Mouse (Mus musculus): ENCODE measurements around the gene A930009A15Rik.

A930009A15Rik gene

DNA sequence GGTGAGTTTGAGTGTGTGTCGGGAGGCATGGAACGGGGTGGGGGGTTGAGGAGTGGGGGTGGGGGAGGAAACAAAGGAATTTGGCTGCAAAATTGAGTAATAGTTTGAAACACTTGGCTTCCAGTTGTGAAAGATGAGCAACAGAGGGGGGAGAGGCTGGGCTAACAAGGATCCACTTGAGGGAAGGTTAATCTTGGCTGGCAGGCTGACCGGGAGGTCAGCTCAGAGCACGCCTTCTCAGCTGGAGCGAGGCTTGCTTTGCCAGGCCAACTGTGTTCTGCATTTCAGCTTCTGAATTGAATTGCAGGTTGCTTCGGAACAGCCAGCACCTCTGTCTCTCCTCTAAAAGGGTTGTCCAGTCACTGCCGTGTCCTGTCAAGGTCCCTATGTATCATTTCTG lies 9.7 kb downstream of the A930009A15Rik start:
- no peak for DNase-seq (ENCODE audit: low read depth, low spot score)

DNA sequence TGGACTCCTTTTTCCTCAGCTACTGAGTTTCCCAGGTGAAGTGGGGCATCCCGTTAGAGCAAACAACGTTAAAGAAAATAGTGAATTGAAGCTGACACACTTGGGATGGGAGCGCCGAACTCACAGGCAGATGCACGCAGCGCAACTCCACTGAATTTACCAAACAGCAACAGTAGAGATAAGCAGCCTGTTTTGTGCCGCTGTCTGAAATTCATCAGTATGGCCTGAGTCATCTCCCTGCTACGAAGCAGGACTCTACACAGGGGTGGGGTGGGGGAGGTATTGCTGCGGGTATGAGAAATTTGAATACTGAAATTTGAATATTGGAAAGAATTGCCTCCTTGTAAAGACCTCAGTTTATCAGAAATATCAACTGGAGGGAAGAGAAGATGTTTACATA lies 12.2 kb downstream of the A930009A15Rik start:
- DNase-seq (ENCODE audit: low read depth, low spot score), result no peak

DNA sequence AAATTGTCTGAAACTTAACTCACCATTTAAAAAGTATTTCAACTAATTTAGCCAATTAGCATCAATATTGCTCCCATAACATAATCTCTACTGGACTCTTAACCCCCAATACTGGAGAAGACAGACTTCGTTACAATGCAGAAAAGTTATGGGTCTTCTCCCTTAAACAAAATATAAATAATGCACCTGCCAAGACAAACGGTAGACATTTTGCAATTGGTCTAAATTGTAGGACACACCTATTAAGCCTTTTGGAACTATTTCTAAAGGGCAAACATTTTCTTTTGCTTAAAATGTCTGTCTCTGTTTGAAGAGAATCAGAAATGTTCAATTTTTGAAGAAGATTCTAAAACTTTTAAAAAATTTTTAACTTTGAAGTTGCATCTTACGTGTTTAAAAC lies 13.3 kb downstream of the A930009A15Rik start:
- DNase-seq (ENCODE audit: low read depth, low spot score), result no peak

DNA sequence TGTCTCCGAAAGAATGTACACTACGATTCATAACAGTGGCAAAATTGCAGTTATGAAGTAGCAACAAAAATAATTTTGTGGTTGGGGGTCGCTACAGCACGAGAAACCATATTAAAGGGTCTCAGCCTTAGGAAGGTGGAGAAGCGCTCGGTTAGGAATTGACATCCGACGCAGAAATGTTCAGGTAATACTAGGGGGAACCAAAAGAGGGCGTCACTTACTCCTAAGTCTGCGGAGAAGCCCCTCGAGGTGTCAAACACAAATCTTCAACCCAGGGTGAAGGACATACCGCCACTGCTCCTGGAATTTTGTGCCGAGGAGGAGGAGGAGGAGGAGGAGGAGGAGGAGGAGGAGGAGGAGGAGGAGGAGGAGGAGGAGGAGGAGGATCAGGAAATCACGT lies 14.9 kb downstream of the A930009A15Rik start:
- peak; percentile 29 for DNase-seq (ENCODE audit: low read depth, low spot score)

DNA sequence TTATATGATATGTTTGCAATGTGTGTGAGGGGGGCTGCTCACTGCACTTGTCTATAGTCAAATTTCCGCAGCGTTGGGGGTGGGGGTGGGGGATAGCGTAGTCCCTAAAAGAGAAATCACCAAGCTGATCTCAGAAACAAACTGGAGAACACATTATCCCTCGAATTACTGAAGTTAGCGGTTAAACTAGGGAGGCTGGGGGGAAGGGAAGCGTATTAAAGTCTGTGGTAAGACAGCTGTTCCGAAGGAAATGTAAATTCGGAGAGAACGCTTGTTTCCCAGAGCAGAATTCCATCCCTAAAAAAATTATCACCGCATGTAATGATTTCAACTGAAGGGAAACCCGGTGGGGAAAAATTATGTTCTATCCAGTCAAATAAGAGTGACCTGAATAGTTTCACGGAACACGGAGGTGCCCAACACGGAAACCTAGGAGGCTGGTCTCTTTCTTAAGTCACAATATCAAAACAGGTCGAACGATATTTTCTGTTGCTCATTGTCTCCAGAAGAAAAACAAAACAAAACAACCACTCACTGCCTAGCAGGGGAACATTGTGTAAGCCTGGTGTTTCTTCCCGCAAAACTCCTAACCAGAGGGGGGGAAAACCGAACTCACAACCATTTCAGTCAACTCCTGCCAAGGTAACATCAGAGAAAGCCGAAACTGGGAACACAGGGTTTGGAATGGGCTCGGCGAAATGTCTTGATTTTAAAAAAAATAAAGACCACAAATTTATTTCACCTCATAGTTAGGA lies 15.9 kb downstream of the A930009A15Rik start:
- DNase-seq (ENCODE audit: low read depth, low spot score), result peak; percentile 8

DNA sequence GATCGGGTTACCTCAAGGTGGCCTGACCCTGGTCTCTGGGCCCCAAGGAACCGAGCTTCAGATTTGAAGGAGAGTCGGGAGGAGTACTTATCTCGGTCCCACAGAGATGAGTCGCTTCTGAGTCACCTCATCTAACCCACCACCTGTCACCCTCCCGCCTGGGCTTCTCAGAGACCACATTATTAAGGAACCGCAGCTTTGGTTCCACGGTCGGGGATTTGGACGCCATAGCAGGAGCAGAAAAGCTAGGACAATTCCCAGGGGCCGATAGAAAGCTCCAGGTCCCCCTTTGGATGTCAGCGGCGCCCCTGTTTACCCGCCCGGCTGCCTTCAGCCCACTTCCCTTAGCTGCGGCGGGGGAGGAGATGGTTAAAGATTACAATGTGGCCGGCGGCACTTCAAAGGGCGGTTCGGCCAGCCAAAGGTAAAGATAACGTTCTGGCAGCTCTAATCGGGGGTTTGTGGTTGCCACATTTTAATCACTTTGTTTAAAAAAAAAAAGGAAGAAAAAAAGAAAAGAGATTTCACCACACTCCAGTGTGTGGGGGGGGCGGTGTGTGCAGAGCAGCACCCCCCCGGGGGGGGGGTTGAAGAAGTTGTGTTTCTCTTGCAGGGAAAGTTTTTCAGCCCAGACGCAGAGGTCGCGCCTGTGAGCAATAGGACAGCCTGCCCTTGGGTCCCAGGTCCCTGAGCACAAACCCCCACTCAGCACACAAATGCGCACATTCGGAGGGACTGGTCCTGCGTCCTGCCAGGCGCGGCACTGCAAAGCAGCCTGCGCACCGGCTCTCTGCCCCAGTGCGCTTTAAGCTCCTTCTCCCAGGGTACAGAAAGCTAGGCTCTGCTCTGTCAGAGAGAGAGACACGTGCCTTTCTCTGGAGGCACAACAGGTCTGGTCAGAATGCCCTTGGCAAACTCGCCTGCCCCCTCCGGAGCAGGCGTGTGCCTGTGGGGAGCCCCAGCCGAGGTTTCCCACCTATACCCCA lies 16.8 kb downstream of the A930009A15Rik start:
- DNase-seq (ENCODE audit: low read depth, low spot score), result peak; percentile 43

DNA sequence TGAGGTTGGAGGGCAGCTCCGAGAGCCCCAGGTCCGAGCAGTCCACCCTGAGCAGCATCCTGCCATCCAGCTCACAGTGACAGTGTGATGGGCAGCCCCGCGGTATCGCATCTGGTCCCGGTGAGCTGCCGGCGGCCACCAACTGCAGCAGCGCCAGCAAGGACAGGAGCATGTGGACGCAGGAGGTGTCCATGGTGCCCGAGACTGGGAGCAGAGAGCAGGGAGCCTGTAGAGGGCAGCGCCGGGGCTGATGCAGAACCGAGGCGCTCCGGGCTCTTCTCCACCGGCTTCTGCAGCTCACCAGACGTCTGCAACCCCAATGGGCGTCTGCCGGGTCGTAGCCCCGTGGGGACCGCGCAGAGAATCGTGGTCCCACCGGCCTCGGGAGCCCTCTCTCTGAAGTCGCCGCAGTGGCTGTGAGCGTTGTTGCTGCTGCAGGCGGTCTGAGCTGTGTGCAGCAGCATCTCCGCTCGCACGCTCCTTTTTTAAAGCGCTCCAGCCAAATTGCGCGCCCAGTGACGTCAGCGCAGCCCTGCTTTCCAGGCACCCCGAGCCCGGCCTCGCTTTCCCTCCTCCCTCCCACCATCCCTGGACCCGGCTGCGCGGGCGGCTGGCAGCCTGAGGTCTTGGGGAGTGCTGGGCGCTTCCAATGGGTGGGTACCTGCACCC lies 17.6 kb downstream of the A930009A15Rik start, which contains the start of gene Lgr5:
Gene Lgr5 (minus strand): TSS at position 480 of the 669 bp plus-strand sequence.
- peak; percentile 53 for DNase-seq (ENCODE audit: low read depth, low spot score)

DNA sequence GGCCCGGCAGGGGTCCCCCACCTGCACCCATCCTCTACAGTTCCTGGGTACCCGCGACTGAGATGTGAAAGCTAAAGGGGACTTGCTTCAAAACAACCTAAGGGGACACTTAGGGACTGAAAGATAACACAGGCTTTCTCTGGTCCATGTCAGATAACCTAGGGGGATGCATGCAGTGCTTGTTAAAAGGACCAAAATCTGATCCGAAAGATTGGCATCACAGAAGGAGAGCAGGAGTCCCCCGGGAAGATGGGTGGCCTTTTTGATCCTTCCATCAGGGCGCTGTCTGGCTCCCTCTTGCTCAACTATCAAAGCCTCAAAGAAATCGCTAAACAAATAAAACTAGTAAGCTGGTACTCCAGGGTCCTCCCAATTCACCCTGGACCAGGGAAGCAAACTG lies 18.2 kb downstream of the A930009A15Rik start:
- no peak for DNase-seq (ENCODE audit: low read depth, low spot score)

DNA sequence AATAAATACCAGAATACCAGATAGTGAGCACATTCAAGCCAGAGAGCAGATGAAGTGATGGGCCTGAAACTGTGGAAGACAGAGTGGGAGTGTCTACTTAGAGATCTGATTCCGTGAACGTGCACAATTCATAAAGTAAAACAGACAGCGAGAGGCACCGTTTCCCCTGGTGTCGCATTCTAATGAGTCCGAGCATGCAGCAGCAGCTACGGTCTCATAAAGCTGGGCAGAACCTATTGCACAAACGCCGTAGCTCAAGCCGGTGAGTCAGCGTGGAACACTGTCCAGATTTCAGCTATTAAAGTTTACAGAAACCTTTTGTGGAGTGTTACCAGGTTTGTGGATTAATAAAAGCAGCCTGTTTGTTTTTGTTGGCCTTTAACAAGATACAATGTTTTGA lies 23.4 kb downstream of the A930009A15Rik start:
- DNase-seq (ENCODE audit: low read depth, low spot score), result no peak

DNA sequence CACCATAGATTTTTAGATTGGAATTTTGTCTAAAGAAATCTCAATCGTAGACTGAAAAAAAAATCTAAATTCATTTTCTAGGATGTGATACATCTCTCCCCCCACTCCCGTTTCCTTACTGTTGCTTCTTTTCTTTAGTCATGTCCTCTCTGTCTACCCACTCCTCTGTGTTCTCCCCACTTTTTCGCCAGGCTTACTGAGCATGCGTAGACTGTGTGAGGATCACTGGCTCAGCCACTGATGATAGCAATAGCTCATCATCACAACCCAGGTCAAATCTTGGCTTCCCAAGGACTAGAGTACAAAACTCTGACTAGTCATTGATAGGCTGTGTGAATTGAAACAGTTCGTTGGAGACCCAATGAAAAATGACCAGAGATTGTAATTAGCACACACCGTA lies 23.9 kb downstream of the A930009A15Rik start:
- no peak for DNase-seq (ENCODE audit: low read depth, low spot score)

DNA sequence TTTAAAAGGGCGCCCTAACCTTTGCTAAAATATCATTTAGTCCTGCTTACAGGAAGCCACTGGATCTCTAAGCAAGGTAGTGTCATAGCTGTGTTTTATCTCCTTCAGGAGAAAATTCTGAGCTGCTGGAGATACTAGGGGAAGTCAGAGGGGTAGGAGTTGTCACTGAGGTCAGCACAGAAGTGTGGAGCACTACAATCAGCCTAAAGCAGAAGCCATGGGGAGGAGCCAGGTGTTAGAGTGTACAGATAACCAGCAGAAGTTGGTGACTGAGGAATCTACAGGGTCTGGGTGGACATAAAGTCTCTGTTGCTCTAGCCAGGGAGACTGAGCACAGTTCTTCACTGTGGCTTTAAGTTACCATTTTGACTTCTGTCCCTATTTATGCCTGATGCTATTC lies 26.0 kb downstream of the A930009A15Rik start:
- DNase-seq (ENCODE audit: low read depth, low spot score), result no peak

DNA sequence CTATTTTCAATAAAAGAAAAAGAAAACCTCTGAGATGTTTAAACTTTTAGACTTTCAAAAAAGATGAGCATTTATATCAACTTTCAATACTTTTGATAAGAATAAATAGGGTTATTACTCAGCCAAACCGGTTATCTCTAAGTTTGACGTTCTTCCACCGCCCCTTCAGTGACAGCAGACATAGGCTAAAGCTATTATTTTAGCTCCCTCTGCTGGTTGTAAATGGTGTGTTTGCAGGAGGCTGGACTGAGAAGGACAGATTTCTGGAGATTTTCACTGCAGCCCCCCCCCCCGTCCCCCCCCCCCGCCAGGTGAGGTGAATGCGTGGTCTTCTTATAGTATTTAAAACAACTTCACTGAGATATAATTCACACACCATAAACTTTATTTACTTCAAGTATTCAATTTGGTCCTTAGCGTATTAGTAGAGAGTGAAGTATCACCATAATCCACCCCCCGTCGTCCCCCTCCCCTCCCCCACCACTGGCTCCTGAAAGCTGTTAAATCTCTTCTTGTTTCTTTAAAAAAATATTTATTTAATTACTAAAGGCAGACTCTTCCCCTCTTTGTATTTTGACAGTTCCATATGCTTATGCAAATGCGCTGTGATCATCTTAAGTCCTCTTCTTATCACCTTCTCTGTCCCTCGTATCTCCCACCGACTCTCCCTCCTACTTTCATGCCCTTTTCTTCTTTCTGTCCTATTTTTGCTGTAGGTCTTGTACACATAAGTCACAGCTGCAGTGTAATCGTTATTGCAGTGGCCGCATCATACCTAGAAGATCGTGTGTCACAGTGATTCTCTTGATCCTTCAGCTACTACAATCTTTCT lies 47.9 kb downstream of the A930009A15Rik start:
- DNase-seq (ENCODE audit: low read depth, low spot score), result peak; percentile 54

DNA sequence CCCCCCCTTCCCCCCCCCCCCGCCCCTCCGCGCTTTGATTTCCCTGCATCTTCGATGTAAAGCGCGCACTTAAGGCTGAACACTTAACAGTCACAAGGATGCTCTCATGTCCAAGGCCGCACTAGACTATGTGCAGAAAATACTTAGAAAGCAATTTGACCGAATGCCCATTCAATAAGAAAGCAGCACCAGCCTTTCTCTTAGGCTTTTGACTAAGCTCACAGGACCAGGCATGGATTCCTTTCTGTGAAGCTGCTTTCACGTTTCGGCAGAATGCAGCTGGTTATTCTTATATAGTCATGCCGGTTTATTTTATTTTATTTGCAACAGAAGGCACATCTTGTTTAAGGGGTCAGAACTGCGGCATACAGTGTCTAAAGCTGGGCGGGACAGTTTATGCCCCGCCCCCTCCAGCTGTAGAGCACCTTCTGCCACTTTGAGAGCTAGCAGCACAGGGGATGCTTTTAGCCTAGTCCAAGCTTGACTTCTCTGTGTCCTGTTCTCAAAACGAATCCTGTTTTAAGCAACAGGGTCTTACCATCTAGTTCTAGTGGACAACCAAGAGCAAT lies 48.6 kb downstream of the A930009A15Rik start:
- DNase-seq (ENCODE audit: low read depth, low spot score), result peak; percentile 36

DNA sequence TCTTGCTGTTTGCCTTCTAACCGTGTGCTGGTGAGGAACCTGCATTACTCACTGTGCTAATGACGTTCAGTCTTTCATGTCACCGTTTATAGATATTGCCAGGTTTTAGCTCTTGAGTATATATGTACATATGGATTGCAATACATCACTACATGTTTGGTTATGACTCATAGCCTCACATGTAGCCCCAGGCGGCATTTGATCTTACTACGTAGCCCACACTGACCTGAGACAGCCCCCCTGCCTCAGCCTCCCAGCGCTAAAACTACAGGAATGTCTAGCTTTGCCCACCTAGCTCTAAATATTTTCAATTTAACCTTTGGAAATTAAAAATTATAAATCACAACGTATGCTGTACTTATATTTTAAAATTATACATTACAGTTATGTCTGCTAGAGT lies 53.7 kb downstream of the A930009A15Rik start:
- DNase-seq (ENCODE audit: low read depth, low spot score), result no peak

DNA sequence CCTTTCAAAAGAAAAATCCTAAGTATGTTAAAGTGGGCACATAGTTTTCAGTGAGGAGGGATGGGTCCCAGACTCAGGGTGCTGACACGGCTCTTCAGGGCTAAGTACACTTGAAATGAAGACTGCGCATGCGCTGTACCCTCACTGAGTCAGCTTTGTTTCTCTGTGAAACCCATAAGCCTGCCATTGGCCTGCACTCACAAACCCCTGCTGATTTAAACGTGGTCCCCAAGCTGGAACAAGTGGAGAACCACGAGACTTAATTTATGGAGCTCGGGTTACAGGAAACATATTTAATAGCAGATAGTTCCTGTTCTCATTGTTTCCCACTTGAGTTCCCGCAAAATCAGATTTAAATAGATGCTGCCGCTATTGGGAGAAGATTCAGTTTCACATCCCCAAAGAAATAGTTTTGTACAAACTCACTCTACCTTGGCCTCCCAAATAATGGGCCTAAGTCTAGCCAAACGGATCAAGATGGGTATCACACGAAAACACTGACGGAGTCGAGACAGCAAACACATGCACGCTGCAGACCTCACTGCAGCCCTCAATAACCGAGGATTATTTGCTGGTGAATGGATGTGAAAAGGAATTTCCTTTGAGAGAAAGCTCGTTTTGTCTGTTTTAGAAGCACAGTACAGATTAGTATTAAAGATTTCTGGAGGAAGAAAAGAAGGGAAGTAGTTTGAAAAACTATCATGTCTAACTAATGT lies 54.3 kb downstream of the A930009A15Rik start:
- DNase-seq (ENCODE audit: low read depth, low spot score), result no peak

DNA sequence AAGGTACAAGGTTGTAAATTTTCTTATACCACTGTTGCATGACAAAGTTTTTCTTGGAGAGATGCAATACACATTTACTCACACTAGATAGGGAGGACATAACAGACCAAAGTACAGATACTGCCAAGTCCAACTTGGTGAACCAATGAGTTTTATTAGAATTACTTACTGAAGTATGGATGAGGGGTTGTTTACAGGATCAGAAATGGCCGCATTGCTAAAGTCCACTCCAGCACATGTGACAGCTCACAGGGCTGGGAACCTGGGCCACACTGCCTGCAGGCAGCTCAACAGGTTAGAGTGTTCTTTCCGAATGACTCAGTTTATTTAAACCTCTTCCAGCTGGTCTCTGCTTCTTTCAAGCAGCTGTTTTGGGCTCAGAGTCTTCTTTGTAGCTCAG lies 55.2 kb downstream of the A930009A15Rik start:
- DNase-seq (ENCODE audit: low read depth, low spot score), result no peak

DNA sequence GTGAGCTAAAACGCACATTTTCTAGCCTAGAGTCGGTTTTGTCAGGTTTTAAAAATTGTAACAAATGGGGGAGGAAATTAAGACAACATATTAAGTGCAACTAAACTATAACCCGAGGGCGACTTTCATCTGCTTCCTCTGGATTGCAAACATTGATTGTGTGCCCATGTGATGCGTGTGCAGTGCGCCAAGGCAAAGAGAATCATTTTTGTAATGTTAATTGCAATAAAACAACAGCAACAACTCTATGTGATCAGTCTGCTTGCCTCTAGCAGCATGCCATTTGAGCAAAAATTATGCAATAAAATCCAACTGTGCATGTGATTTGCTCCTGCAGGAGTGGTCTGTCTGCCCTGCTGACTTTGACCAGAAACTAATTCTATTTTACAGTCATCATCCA lies 56.9 kb downstream of the A930009A15Rik start:
- no peak for DNase-seq (ENCODE audit: low read depth, low spot score)

Data from R1 (cell line).